In the genomic region with DNA sequence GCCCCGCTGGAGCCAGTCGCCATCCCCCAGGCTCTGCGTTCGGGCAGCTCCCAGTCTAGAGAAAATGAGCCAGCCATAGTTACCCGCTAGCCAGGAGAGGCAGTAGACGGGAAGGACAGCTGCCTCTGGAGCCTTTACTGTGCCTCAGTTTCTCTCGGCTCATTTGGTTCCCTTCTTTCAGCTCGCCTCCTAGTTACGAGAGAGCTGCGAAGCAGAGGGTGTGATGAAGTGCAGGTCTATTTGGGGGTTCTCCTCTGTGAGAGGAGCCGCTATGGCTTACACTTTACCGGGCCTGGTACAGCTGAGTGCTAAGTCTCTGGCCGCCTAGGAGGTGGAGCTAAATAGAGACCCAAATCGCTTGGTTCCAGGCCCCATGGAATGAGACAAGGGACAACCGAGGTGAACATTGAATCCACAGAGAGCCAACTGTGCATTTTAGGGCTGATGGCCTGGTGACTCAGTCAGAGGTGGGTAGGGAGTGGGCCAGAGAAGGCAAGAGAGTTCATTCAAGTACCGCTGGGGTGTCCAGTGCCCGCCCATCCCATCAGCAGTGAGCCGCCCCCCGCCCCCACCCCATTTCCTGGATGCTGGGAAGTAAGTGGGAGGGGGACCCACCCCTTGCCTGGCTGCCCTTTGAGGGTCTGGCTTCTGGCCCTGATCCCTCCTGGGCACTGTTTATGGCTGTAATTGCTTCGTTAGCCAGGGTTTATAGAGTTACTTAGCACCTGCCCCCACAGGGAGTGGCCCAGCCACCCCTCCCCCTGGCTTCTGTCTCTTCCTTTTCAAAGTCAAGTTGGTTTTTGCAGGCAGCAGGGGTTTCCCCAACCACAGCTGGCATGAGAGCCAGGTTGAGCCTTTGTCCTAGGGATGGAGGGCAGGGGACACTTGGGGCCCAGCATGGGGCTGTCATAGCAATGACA, we compare ENCODE assay signal across 8 mouse cellular contexts. TPM values are rescaled to one million over a fixed set of nuclear protein-coding genes. Genes with fewer than 3 reads are reported as not detected.
A peak's percentile ranks its signal among the peaks of the same experiment; 100 is the strongest.
DNase-seq lines count a peak whose midpoint lies in the region; ATAC-seq and TF ChIP-seq lines count a peak whose summit lies in the region.

No protein-coding gene starts in this region.

- peak overlapping the region; percentile 20; the same call in 1 of the 2 replicates for H3K27ac ChIP-seq in MEL (ENCODE audit: control insufficient read depth, low read depth, low read length)
- peak overlapping the region; percentile 88; the same call in 1 of the 2 replicates for H3K27ac ChIP-seq in heart, embryonic 11.5 days (ENCODE audit: low read depth, low read length)
- no peak overlapping the region for H3K27ac ChIP-seq in midbrain, embryonic 13.5 days

- TF ChIP-seq EP300 in MEL (IDR thresholded peaks at IDR 0.05; ENCODE audit: low read depth in 1 of 2, low read length in 2 of 2) = no peak

- peak overlapping the region; percentile 87 for H3K9ac ChIP-seq in MEL (ENCODE audit: control insufficient read depth, low read depth, low read length, poor library complexity, severe bottlenecking)
- H3K9ac ChIP-seq in heart, embryonic 11.5 days (ENCODE audit: low read depth, low read length) = peak overlapping the region; percentile 79
- peak overlapping the region; percentile 51 for H3K9ac ChIP-seq in midbrain, embryonic 13.5 days (replicated peaks)

- TF ChIP-seq CTCF in MEL (IDR thresholded peaks at IDR 0.05 in 2 of 3, conservative IDR thresholded peaks at IDR 0.05 in 1 of 3; ENCODE audit: control insufficient read depth in 1 of 3, insufficient read depth in 1 of 3, low read depth in 2 of 3, low read length in 3 of 3, poor library complexity in 1 of 3, severe bottlenecking in 1 of 3) = no peak

- no peaks in the 10 kb centered on the region for H3K9me3 ChIP-seq in MEL (replicated peaks; ENCODE audit: insufficient read depth, low read length)
- H3K9me3 ChIP-seq in heart, embryonic 11.5 days (replicated peaks; ENCODE audit: control insufficient read depth, low read length) = no peaks in the 10 kb centered on the region
- no peaks in the 10 kb centered on the region for H3K9me3 ChIP-seq in midbrain, embryonic 13.5 days

- H3K36me3 ChIP-seq in MEL (ENCODE audit: control insufficient read depth in 1 of 2, insufficient read depth in 2 of 2, low read length in 2 of 2) = peaks cover 0 to 23% of the 10 kb centered on the region in 2 experiments; a peak in 2 of 4 replicates
- H3K36me3 ChIP-seq in heart, embryonic 11.5 days (ENCODE audit: control insufficient read depth, insufficient read depth, low read length) = no peaks in the 10 kb centered on the region
- no peaks in the 10 kb centered on the region for H3K36me3 ChIP-seq in midbrain, embryonic 13.5 days

- no peak for ATAC-seq in heart, embryonic 11.5 days (replicated peaks; ENCODE audit: insufficient number of reproducible peaks, low FRiP score, low TSS enrichment)
- ATAC-seq in midbrain, embryonic 13.5 days = no peak

- peak overlapping the region; percentile 99 for H3K4me2 ChIP-seq in heart, embryonic 11.5 days
- peak overlapping the region; percentile 78 for H3K4me2 ChIP-seq in midbrain, embryonic 13.5 days (replicated peaks)

- TF ChIP-seq RAD21 in MEL (IDR thresholded peaks at IDR 0.05; ENCODE audit: low read depth, low read length) = no peak

- 5% methylated on average over 20 of the region's 20 CpGs for WGBS in heart, embryonic 11.5 days (ENCODE audit: insufficient replicate concordance)
- 4% methylated on average over 20 of the region's 20 CpGs for WGBS in midbrain, embryonic 13.5 days

- H3K27me3 ChIP-seq in MEL (ENCODE audit: control insufficient read depth in 1 of 2, insufficient read depth in 2 of 2, low read length in 2 of 2) = no peaks in the 10 kb centered on the region
- no peaks in the 10 kb centered on the region for H3K27me3 ChIP-seq in heart, embryonic 11.5 days (ENCODE audit: control insufficient read depth, insufficient read depth, low read length)
- H3K27me3 ChIP-seq in midbrain, embryonic 13.5 days = peaks cover 35% of the 10 kb centered on the region

- peaks cover 1% of the 10 kb centered on the region; the same call in 1 of the 2 replicates for H3K79me2 ChIP-seq in MEL (ENCODE audit: control insufficient read depth, insufficient read depth, low read length, poor library complexity)

- H3K4me1 ChIP-seq in MEL (ENCODE audit: control insufficient read depth in 1 of 2, insufficient read depth in 2 of 2, low read length in 2 of 2) = peaks cover 5 to 37% of the 10 kb centered on the region in 2 experiments
- peaks cover 36% of the 10 kb centered on the region for H3K4me1 ChIP-seq in heart, embryonic 11.5 days (ENCODE audit: control insufficient read depth, insufficient read depth, low read length)
- peaks cover 29% of the 10 kb centered on the region for H3K4me1 ChIP-seq in midbrain, embryonic 13.5 days (replicated peaks)

- TF ChIP-seq POLR2A in MEL (IDR thresholded peaks at IDR 0.05; ENCODE audit: control insufficient read depth in 1 of 2, insufficient read depth in 1 of 2, low read depth in 1 of 2, low read length in 2 of 2, poor library complexity in 1 of 2) = no peak

- peak overlapping the region; percentile 57 to 91; a peak in 3 of 4 replicates for H3K4me3 ChIP-seq in MEL (ENCODE audit: control insufficient read depth in 1 of 2, insufficient read depth in 1 of 2, low read depth in 2 of 2, low read length in 2 of 2)
- peak overlapping the region; percentile 87 for H3K4me3 ChIP-seq in heart, embryonic 11.5 days (ENCODE audit: low read depth, low read length)
- peak overlapping the region; percentile 48 for H3K4me3 ChIP-seq in midbrain, embryonic 13.5 days (replicated peaks)

- DNase-seq in 3134 (ENCODE audit: extremely low read depth, insufficient read length, low spot score) (peak; percentile 49), MEL (ENCODE audit: low read depth, low spot score) (peak; percentile 25)
- DNase-seq in kidney, postnatal 10 days = peak; percentile 59
- peak; percentile 22 to 57 for DNase-seq in thymus, adult 18-20 months
- no peak for DNase-seq in adrenal gland, adult 2 months
- DNase-seq in adrenal gland, postnatal 36 days = no peak

TF ChIP-seq in MEL, 35 proteins besides CTCF, POLR2A, EP300 and RAD21 (continues in another document):
- no peak for TF ChIP-seq E2F4 (IDR thresholded peaks at IDR 0.05; ENCODE audit: borderline replicate concordance, low read depth, low read length)
- TF ChIP-seq BHLHE40 (IDR thresholded peaks at IDR 0.05; ENCODE audit: borderline replicate concordance, low read depth, low read length) = no peak
- TF ChIP-seq JUND (IDR thresholded peaks at IDR 0.05; ENCODE audit: low read depth, low read length) = no peak
- no peak for TF ChIP-seq NRF1 (IDR thresholded peaks at IDR 0.05; ENCODE audit: insufficient read depth, low read depth, low read length, poor library complexity, severe bottlenecking)
- no peak for TF ChIP-seq MYB (IDR thresholded peaks at IDR 0.05; ENCODE audit: low read depth, low read length)
- no peak for TF ChIP-seq SMC3 (IDR thresholded peaks at IDR 0.05; ENCODE audit: low read depth, low read length)

RNA-seq across cellular contexts. Expression of gene Tfeb, which starts 2.3 kb away (rescaled TPM):
- total RNA-seq in MEL (2012; rRNA removed) = 14.7 and 16.4 TPM in 2 replicates
- 10 to 100 TPM in 1 of 2 experiments, not detected in 1; 22.8 TPM for polyA plus RNA-seq in MEL (2012; ENCODE audit: insufficient read depth in 1 of 2, insufficient read length in 2 of 2, low read depth in 1 of 2, low replicate concordance in 2 of 2, missing spikeins in 1 of 2)
- polyA plus RNA-seq in heart, embryonic 11.5 days (2014; fragmentation: Nextera tagmentation; extraction: Ambion mirVana) = 16.3 and 17.0 TPM in 2 replicates
- polyA plus RNA-seq in midbrain, embryonic 13.5 days (2015; fragmentation: Nextera tagmentation; extraction: Ambion mirVana) = 1.8 and 2.0 TPM in 2 replicates
- total RNA-seq in adrenal gland, adult 2 months (2021) = 10 to 100 TPM; 14.7 to 24.5 TPM
- polyA plus RNA-seq in adrenal gland, adult 2 months (2012; rRNA removed) = 65.7 and 100.0 TPM in 2 replicates
- 10 to 100 TPM; 18.6 to 18.9 TPM for total RNA-seq in adrenal gland, postnatal 36 days (2021)

RNA-seq across cellular contexts. Expression of gene Pgc, which starts 12.5 kb away (rescaled TPM):
- total RNA-seq in MEL (2012; rRNA removed) = not detected in 2 replicates
- not detected for polyA plus RNA-seq in MEL (2012; ENCODE audit: insufficient read depth in 1 of 2, insufficient read length in 2 of 2, low read depth in 1 of 2, low replicate concordance in 2 of 2, missing spikeins in 1 of 2)
- 0.15 TPM in 1 of 2 replicates, not detected in the other for polyA plus RNA-seq in heart, embryonic 11.5 days (2014; fragmentation: Nextera tagmentation; extraction: Ambion mirVana)
- polyA plus RNA-seq in midbrain, embryonic 13.5 days (2015; fragmentation: Nextera tagmentation; extraction: Ambion mirVana) = not detected in 2 replicates
- not detected for total RNA-seq in adrenal gland, adult 2 months (2021)
- polyA plus RNA-seq in adrenal gland, adult 2 months (2012; rRNA removed) = 1.6 and 27.4 TPM in 2 replicates
- not detected for total RNA-seq in adrenal gland, postnatal 36 days (2021)

RNA-seq across cellular contexts. Expression of gene Prickle4, which starts 44.6 kb away (rescaled TPM):
- 0.23 TPM in 1 of 2 replicates, not detected in the other for total RNA-seq in MEL (2012; rRNA removed)
- 1 to 10 TPM in 1 of 2 experiments, not detected in 1; 4.3 TPM for polyA plus RNA-seq in MEL (2012; ENCODE audit: insufficient read depth in 1 of 2, insufficient read length in 2 of 2, low read depth in 1 of 2, low replicate concordance in 2 of 2, missing spikeins in 1 of 2)
- 0.39 TPM in 1 of 2 replicates, not detected in the other for polyA plus RNA-seq in heart, embryonic 11.5 days (2014; fragmentation: Nextera tagmentation; extraction: Ambion mirVana)
- 1.0 TPM in 2 replicates for polyA plus RNA-seq in midbrain, embryonic 13.5 days (2015; fragmentation: Nextera tagmentation; extraction: Ambion mirVana)
- total RNA-seq in adrenal gland, adult 2 months (2021) = 1 to 10 TPM; 3.5 to 3.7 TPM
- polyA plus RNA-seq in adrenal gland, adult 2 months (2012; rRNA removed) = 10.6 and 13.7 TPM in 2 replicates
- 1 to 10 TPM; 3.0 to 3.1 TPM for total RNA-seq in adrenal gland, postnatal 36 days (2021)

RNA-seq across cellular contexts. Expression of gene Gm21981, which starts 44.9 kb away (rescaled TPM):
- 0.56 and 0.81 TPM in 2 replicates for total RNA-seq in MEL (2012; rRNA removed)
- polyA plus RNA-seq in MEL (2012; ENCODE audit: insufficient read depth in 1 of 2, insufficient read length in 2 of 2, low read depth in 1 of 2, low replicate concordance in 2 of 2, missing spikeins in 1 of 2) = under 1 TPM in 1 of 2 experiments, not detected in 1; 0.71 TPM
- polyA plus RNA-seq in heart, embryonic 11.5 days (2014; fragmentation: Nextera tagmentation; extraction: Ambion mirVana) = 0.94 and 1.3 TPM in 2 replicates
- 0.62 and 0.66 TPM in 2 replicates for polyA plus RNA-seq in midbrain, embryonic 13.5 days (2015; fragmentation: Nextera tagmentation; extraction: Ambion mirVana)
- under 1 TPM; 0.43 to 0.86 TPM for total RNA-seq in adrenal gland, adult 2 months (2021)
- 0.44 and 1.1 TPM in 2 replicates for polyA plus RNA-seq in adrenal gland, adult 2 months (2012; rRNA removed)
- under 1 TPM; 0.40 to 0.86 TPM for total RNA-seq in adrenal gland, postnatal 36 days (2021)

RNA-seq across cellular contexts. Expression of gene Frs3, which starts 50.3 kb away (rescaled TPM):
- total RNA-seq in MEL (2012; rRNA removed) = 1.5 and 2.7 TPM in 2 replicates
- 1 to 10 TPM in 1 of 2 experiments, not detected in 1; 4.4 TPM for polyA plus RNA-seq in MEL (2012; ENCODE audit: insufficient read depth in 1 of 2, insufficient read length in 2 of 2, low read depth in 1 of 2, low replicate concordance in 2 of 2, missing spikeins in 1 of 2)
- 2.2 and 2.7 TPM in 2 replicates for polyA plus RNA-seq in heart, embryonic 11.5 days (2014; fragmentation: Nextera tagmentation; extraction: Ambion mirVana)
- polyA plus RNA-seq in midbrain, embryonic 13.5 days (2015; fragmentation: Nextera tagmentation; extraction: Ambion mirVana) = 26.9 and 28.0 TPM in 2 replicates
- 1 to 10 TPM; 2.6 to 6.9 TPM for total RNA-seq in adrenal gland, adult 2 months (2021)
- polyA plus RNA-seq in adrenal gland, adult 2 months (2012; rRNA removed) = 18.6 and 21.6 TPM in 2 replicates
- total RNA-seq in adrenal gland, postnatal 36 days (2021) = 1 to 10 TPM; 2.8 to 5.4 TPM

Comparison
In these comparisons a context has a peak if more than half of its experiments do, and no peak if none do; other contexts are left out.
1. DNase-seq: peak in 3134 (single experiment), MEL (single experiment), kidney, postnatal 10 days (single experiment) and thymus, adult 18-20 months (2 of 2); none in adrenal gland, adult 2 months (single experiment) and adrenal gland, postnatal 36 days (0 of 2).
2. Peak in every context shown above with its lines, with median percentiles within 50 percentile points of each other: H3K4me3 ChIP-seq and H3K9ac ChIP-seq.